Mouse (Mus musculus) liver, postnatal 0 days (tissue): ENCODE results near the gene Zfand2b.

ENCODE experiments used
- CTCF ChIP-seq: sonication (generic); IDR thresholded peaks from 2 replicates; pipeline ENCODE4 v1.5.1; 2016; ENCODE audit warnings: antibody characterized with exemption, low read depth
- EP300 ChIP-seq: IDR thresholded peaks from 2 replicates; pipeline ENCODE4 v1.6.1; 2016; ENCODE audit warnings: antibody characterized with exemption, low read depth, mild to moderate bottlenecking

DNA sequence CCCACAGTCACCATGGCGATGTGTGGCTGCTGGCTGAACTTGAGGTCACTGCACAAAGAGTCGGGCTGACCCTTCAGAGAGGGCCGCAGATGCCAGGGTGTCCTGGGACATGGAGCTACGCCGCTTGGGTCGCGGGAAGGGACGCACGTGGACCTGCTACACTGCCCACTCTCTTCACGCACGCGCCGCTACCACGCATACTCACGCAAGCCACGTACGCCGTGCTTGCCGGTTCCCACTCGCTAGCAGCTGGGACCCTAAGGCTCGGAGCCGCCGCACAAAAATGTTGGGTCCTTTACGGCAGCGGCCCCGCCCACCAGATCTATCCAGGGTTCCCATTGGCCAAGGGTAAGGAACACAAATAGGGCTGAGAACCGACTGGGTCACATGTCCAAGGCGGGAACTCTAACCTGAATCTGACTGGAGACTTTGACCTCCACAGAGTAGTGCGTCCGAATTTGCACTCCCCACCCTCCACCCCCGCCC is 11.7 kb downstream of the Zfand2b start, which contains the start of gene Abcb6:
- TF ChIP-seq CTCF, result no peak
- TF ChIP-seq EP300, result 0 out of 2 replicates have a peak, but pooled peaks have one; percentile 20
